ENCODE assay signal across 11 mouse cellular contexts in genomic region chr2:59587387-59588095, GRCm38 (mm10). TPM values are rescaled to one million over a fixed set of nuclear protein-coding genes. Genes with fewer than 3 reads are reported as not detected.
A peak's percentile ranks its signal among the peaks of the same experiment; 100 is the strongest.
DNase-seq lines count a peak whose midpoint lies in the region.
"Had no signal": no experiment of that assay in that cellular context is flagged by ENCODE, and none has a peak within 500 bp of the region (broad histone marks: within the 10 kb centered on the region; RNA-seq: fewer than 3 reads in every experiment).

No protein-coding gene starts in this region.

- DNase-seq in layer of hippocampus, adult 9-11 months, result peak; percentile 29
- no peak for DNase-seq in layer of hippocampus, postnatal 14 days (ENCODE audit: low spot score in 2 of 2)
- DNase-seq in right cerebral cortex, postnatal 25 days, result peak; percentile 21
- DNase-seq in right cerebral cortex, postnatal 10 days (ENCODE audit: low spot score in 2 of 2), result no peak
- DNase-seq in fibroblast of lung, adult 2 months (ENCODE audit: low read depth), result peak; percentile 84
- peak; percentile 63 for DNase-seq in telencephalon, adult 2 months (ENCODE audit: low read depth, low spot score)
- DNase-seq in c-Kit-positive CD71-positive TER-119-positive erythroid progenitor cells, embryonic 14.5 days (ENCODE audit: low spot score), result no peak
- DNase-seq in kidney, postnatal 14 days, result no peak
- DNase-seq: cerebellum, adult 18-20 months; gastrocnemius, postnatal 25 days; kidney, adult 9 months had no signal

RNA-seq across cellular contexts. Expression of gene Tanc1, which starts 24.3 kb away (rescaled TPM):
- total RNA-seq in layer of hippocampus, postnatal 14 days (2021), result 10 to 100 TPM; 51.9 to 69.5 TPM

Comparison
In these comparisons a context has a peak if more than half of its experiments do, and no peak if none do; other contexts are left out.
1. DNase-seq: peak in layer of hippocampus, adult 9-11 months (single experiment), right cerebral cortex, postnatal 25 days (single experiment), fibroblast of lung, adult 2 months (single experiment) and telencephalon, adult 2 months (single experiment); none in layer of hippocampus, postnatal 14 days (0 of 2), right cerebral cortex, postnatal 10 days (0 of 2), c-Kit-positive CD71-positive TER-119-positive erythroid progenitor cells, embryonic 14.5 days (single experiment) and kidney, postnatal 14 days (single experiment).